Mouse (Mus musculus): ENCODE results near the gene Lpin3. TPM values are rescaled to one million over a fixed set of nuclear protein-coding genes. Genes with fewer than 3 reads are reported as not detected.

Gene Lpin3
- total RNA-seq, 2 experiments from 2014 or later: 1.1 to 1.5 TPM

- no peak for DNase-seq (ENCODE audit: low spot score in 2 of 2)
Measured at GRCm38 (mm10) chr2:160932981-160933380, 52.5 kb downstream of the Lpin3 start.

GRCm38 (mm10) chr2:160933890-160934289 lies 53.4 kb downstream of the Lpin3 start:
- no peak for DNase-seq (ENCODE audit: low spot score in 2 of 2)

DNA sequence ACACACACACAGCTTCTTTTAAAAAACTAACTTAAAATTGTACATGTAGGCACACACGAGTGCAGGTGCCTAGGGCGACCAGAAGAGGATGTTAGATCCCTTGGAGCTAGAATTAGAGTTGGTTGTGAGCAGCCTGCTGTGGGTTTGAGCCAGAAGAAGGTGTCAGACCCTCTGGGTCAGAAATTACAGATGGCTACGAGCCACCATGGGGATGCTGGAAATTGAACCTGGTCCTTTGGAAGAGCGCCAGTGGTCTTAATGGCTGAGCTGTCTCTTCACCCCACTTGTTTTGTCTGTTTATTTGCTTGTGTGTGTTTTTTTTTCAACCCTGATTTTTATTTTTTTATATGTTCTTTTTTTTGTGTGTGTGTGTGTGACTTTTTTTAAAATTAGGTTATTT lies 54.0 kb downstream of the Lpin3 start:
- DNase-seq (ENCODE audit: low spot score in 2 of 2): no peak

DNA sequence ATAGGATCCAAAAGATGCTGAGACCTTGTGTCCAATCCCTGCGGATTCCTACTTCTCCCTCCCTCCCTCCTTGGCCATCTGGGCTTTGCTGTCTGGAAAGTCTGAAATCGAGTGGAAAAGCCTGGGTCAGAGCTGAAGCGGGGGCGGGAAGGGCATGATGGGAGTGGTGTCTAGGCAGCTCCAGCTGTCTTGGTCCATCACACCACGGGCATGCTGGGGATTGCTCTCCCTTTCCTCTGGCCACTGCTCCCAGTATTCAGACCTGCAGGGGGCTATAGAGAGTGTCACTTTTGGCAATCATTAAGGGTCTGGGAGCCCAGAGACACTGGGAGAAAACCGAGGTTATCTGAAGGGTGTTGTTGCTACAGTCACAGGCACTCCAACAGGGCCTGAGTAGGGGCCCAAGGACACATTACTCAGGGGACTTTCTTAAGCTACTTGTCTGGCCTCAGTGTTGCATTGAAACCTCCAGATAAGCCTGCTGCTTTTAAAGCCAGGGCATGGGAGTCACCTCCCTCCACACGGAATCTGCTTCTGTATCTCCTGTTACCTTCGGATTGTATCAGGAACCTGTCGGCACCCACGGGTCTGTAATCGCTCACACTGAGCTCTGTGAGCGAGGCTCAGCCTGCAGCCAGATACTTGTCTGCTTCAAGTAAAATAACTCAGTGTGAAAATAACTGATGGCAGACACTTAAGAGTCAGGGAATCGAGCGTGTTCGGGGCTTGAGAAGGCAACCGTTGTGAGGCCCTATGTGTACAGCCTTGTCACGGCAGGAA lies 60.6 kb downstream of the Lpin3 start:
- DNase-seq (ENCODE audit: low spot score in 2 of 2): no peak

DNA sequence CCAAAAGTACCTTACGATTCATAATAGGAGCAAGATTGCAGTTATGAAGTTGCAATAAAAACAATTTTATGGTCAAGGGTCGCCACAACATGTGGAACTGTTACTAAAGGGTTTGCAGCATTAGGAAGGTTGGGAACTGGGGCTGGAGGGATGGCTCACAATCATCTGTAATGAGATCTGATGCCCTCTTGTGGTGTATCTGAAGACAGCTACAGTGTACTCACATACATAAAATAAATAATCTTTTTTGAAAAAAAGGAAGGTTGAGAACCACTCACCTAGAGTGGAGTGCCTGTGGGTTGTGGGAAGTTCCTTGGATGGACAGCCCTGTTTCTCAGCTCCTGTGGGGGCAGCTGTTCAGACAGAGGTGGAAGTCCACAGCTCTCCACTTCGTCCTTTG lies 62.0 kb downstream of the Lpin3 start:
- DNase-seq (ENCODE audit: low spot score in 2 of 2): no peak

- DNase-seq (ENCODE audit: low spot score in 2 of 2): no peak
Measured at GRCm38 (mm10) chr2:160951595-160951994, 71.1 kb downstream of the Lpin3 start.

DNA sequence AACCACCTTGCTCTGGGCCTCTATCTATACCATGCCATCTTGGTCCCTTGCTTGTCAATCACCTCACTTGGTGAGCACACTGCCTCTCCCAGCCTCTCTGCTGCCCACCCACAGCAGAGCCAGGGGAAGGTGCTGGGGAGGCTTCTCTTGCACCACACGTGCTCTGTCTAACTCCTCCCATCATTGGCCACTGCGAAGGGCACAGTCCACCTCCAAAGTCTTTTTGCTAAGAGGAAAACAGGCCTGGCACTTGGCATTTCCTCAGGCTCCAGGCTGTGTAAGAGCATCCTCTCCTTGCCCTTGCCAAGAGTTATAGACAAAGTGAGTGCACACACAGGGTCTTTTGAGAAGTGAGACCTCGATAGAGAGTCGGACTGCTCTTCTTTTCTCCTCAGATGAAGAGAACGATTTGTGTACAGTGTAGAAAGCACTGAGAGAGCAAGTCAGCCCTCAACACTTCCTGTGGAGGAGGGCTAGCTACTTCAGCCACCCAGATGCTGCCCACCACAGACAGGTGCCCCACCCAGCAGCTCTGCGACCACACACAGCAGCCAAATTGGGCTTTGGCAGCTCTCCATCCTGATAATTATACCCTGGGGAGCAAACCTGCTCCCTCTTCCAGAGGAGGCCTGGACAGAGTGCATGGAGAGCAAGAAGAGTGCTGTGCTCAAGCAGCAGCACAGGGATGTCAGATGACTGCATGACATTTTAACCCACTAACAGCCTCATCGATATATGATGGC lies 72.8 kb downstream of the Lpin3 start:
- DNase-seq (ENCODE audit: low spot score in 2 of 2): no peak

DNA sequence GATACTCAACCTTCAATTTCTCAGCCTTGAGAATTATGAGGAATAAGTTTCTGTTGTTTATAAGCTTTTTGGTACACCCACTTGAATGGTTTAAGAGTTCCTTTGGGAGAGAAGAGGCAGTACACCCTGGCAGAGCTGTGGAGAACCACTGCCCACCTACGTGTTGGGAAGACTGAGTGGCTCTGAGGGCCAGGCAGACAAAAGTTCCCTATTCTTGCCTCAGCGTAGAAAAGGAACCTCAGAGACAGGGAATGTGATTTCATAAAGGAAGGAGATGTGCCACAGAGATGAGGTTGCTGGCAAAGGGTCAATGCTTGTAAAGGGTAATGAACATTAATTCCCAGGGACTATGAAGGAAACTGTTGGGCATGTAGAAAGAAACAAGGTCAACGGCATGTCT lies 74.1 kb downstream of the Lpin3 start:
- DNase-seq (ENCODE audit: low spot score in 2 of 2): no peak

GRCm38 (mm10) chr2:160955331-160955730 lies 74.9 kb downstream of the Lpin3 start:
- DNase-seq (ENCODE audit: low spot score in 2 of 2): peak in 1 of 2 experiments; percentile 46

Other genes with a start within 250 kb of the Lpin3 start
- gene Top1, start 234.8 kb upstream of the Lpin3 start, total RNA-seq (2021): 10 to 100 TPM; 80.3 to 88.0 TPM
- gene Plcg1, start 149.4 kb upstream of the Lpin3 start, total RNA-seq (2021): 100 to 1,000 TPM; 109 to 114 TPM
- 100 to 1,000 TPM; 114 to 125 TPM for gene Zhx3, start 7.7 kb upstream of the Lpin3 start, total RNA-seq (2021)
- under 1 TPM; 0.48 TPM for gene Emilin3, start 31.7 kb downstream of the Lpin3 start, total RNA-seq (2021)
- 10 to 100 TPM; 56.7 to 68.5 TPM for gene Chd6, start 228.4 kb downstream of the Lpin3 start, total RNA-seq (2021)

Data from layer of hippocampus, postnatal 14 days (tissue).